Mouse (Mus musculus) megakaryocyte, embryonic 14.5 days (primary cell): ENCODE results near the gene Pcgf3.

Source experiments
- FLI1 ChIP-seq: IDR thresholded peaks from 2 replicates; pipeline ENCODE4 v1.6.1; 2012; ENCODE audit warnings: low read length, inconsistent platforms, mixed read lengths
- GATA1 ChIP-seq: IDR thresholded peaks from 3 replicates; pipeline ENCODE4 v1.6.1; 2012; ENCODE audit warnings: mixed read lengths, low read length, inconsistent platforms, borderline replicate concordance

GRCm38 (mm10) chr5:108554041-108554440 lies 93.0 kb downstream of the Pcgf3 start:
- no peak for TF ChIP-seq FLI1
- no peak for TF ChIP-seq GATA1
